Mouse (Mus musculus) heart, embryonic 12.5 days (tissue): ENCODE data around the gene BC016579. TPM values are rescaled to one million over a fixed set of nuclear protein-coding genes. Genes with fewer than 3 reads are reported as not detected.

Experiments
- ATAC-seq: fragments of 200-750 bp; cut with Nextera tagmentation; 2 replicates; pipeline ENCODE4 v1.8.0; 2017; ENCODE audit warnings: moderate TSS enrichment, moderate library complexity; ENCODE audit not compliant: insufficient number of reproducible peaks, low FRiP score
- H3K27ac ChIP-seq: fragments of 300-500 bp; sonication (generic); 2 replicates; pipeline ENCODE4 v1.5.1; 2016; ENCODE audit warnings: mild to moderate bottlenecking, moderate library complexity; ENCODE audit not compliant: poor library complexity, severe bottlenecking
- H3K27me3 ChIP-seq: fragments of 300-500 bp; sonication (generic); replicated peaks from 2 replicates; pipeline ENCODE4 v1.6.1; 2016; ENCODE audit warnings: mild to moderate bottlenecking, moderate library complexity
- H3K36me3 ChIP-seq: fragments of 300-500 bp; sonication (generic); 2 replicates; pipeline ENCODE4 v1.6.1; 2016; ENCODE audit warnings: mild to moderate bottlenecking, moderate library complexity
- H3K4me1 ChIP-seq: fragments of 300-500 bp; sonication (generic); replicated peaks from 2 replicates; pipeline ENCODE4 v1.6.1; 2016; ENCODE audit warnings: mild to moderate bottlenecking
- H3K4me2 ChIP-seq: fragments of 300-500 bp; sonication (generic); 2 replicates; pipeline ENCODE4 v1.6.1; 2016; ENCODE audit warnings: mild to moderate bottlenecking, moderate library complexity
- H3K4me3 ChIP-seq: fragments of 300-500 bp; sonication (generic); 2 replicates; pipeline ENCODE4 v1.5.1; 2016; ENCODE audit warnings: mild to moderate bottlenecking
- H3K9ac ChIP-seq: fragments of 300-500 bp; sonication (generic); 2 replicates; pipeline ENCODE4 v1.6.1; 2016; ENCODE audit warnings: mild to moderate bottlenecking, moderate library complexity
- H3K9me3 ChIP-seq: fragments of 300-500 bp; sonication (generic); replicated peaks from 2 replicates; pipeline ENCODE4 v1.6.1; 2016; ENCODE audit warnings: mild to moderate bottlenecking, moderate library complexity
- WGBS: fragments of 180-500 bp; shearing (Covaris S2); methylation state at CpG from one replicate; pipeline ENCODE4 v1.1.7; 2016; 5-methylcytosine and 5-hydroxymethylcytosine counted together
- polyA plus RNA-seq: library from polyadenylated mRNA; unstranded; fragments of >200 nt; fragmentation: Nextera tagmentation; extraction: Ambion mirVana; gene quantifications from 2 replicates; pipeline ENCODE4 v1.2.1, GENCODE M21; 2016

The BC016579 gene
- 0.26 and 0.31 TPM in 2 replicates for polyA plus RNA-seq

DNA sequence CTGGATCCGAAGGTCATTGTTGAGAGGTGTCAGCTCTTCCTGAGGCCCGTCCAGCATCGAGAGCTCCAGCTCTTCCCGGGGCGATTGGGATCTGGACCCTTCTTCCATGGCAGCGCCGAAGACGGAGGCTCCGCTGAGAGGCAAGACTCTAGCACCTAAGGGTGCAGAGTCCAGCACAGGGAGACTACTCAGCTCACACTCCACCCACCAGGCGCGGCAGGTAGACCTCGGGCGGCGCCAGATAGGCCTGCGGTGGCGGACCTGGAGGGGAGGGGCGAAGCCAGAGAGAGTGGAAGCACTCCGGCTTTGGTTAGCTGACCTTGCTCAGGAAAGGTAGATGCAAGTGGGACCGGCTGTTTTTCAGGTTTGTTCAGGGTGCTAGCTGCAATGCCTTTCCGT, at the start of gene BC016579:
Gene BC016579, minus strand, starts transcription at position 135 of the 399 bp plus-strand sequence.
- peak; percentile 33; the same call in 1 of the 2 replicates for ATAC-seq
- Histone ChIP-seq H3K9me3 (no peaks in the 10 kb centered on the region), H3K4me1 (peaks cover 16% of the 10 kb centered on the region), H3K27me3 (0 out of 2 replicates have a peak, but pooled peaks cover 4% of the 10 kb centered on the region), H3K36me3 (no peaks in the 10 kb centered on the region), H3K4me3 (peak within 1 kb of the TSS; percentile 47), H3K27ac (no peak within 1 kb of the TSS), H3K4me2 (peak within 1 kb of the TSS; percentile 95), H3K9ac (peak within 1 kb of the TSS; percentile 61; the same call in 1 of the 2 replicates)
- WGBS: 5% methylated on average over 20 of the region's 20 CpGs

DNA sequence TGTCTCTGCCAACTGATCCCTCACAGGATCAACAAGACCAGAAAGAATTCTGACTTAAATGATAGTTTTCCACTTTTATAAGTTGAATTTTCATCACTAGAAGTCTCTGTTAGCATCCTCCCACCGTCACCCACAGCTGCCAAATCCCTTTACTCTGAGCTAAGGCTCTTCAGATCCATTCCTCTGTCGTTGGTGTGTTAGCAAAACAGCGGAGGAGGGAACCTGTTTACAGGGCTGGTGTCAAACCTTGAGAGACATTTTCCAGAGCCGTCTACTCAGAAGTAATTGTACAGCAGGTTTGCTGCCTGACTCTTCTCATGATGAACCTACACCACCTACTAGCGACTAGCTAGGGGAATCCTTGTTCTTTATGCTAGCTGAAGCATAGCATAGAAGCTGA, 45.4 kb upstream of the BC016579 start:
- WGBS: 46% methylated on average over 5 of the region's 5 CpGs
- Histone ChIP-seq H3K9me3 (no peaks in the 10 kb centered on the region), H3K4me1 (no peaks in the 10 kb centered on the region), H3K4me2 (no peak overlapping the region), H3K36me3 (no peaks in the 10 kb centered on the region), H3K27me3 (no peaks in the 10 kb centered on the region), H3K9ac (no peak overlapping the region), H3K4me3 (no peak overlapping the region), H3K27ac (no peak overlapping the region)
- ATAC-seq: no peak

DNA sequence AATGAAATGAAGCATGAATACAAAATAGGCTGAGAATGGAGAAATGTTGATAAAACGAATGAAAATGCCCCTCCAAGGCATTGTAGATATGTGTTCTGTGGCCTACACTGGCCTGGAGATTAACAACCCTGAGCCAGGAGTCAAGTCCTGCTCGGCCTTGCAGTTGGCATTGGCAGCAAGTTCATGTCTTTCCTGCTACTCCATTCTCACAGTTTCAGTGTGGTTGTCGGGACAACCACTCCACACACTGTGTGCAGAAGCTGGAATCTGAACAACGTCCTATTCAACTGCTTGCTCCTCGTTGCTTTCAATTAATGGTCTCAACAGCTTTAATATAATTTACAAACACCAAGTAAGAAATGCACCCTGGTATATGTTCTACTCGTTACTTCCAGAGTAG, 44.1 kb upstream of the BC016579 start:
- H3K4me2 ChIP-seq: no peak overlapping the region
- H3K36me3 ChIP-seq: no peaks in the 10 kb centered on the region
- 75% methylated on average over 6 of the region's 6 CpGs for WGBS
- no peaks in the 10 kb centered on the region for H3K27me3 ChIP-seq
- no peak for ATAC-seq
- H3K9me3 ChIP-seq: no peaks in the 10 kb centered on the region
- H3K4me3 ChIP-seq: no peak overlapping the region
- H3K27ac ChIP-seq: no peak overlapping the region
- H3K4me1 ChIP-seq: no peaks in the 10 kb centered on the region
- no peak overlapping the region for H3K9ac ChIP-seq

DNA sequence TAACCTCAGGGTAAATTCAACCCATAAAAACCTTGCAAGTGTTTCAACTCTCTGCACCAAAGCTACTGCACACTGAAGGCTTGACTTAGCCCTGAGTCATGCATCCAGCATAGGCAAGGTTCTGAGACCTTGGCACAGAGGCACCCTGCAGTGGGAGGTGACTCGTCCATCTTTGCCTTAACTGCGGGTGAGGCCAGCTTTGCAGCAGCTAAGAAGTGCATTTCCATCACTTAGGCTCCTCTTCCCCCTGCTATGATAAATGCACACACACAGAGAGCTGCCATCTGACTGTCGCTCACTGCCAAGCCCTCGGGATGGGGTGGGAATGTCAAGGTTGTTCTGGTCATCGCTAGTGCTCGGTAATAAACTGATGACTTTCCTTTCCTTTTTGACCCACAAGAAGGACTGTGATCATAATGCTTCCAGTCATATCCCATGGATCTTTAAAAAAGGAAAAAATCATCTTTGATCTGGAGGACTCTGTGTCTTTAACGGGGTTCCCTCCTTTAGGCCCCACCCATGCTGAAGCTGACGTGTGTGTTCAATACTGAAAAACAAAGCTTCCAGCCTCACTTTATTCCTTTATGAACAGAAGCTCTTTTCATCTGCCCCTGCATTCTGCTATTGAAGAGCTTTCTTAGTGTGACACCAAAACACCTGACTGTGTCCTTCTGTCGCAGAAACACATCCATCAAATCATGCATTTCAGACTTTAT, 41.7 kb upstream of the BC016579 start:
- WGBS: 74% methylated on average over 9 of the region's 9 CpGs
- Histone ChIP-seq H3K4me3 (no peak overlapping the region), H3K27ac (no peak overlapping the region), H3K4me1 (no peaks in the 10 kb centered on the region), H3K36me3 (no peaks in the 10 kb centered on the region), H3K9me3 (no peaks in the 10 kb centered on the region), H3K27me3 (no peaks in the 10 kb centered on the region), H3K4me2 (no peak overlapping the region), H3K9ac (no peak overlapping the region)
- no peak for ATAC-seq

DNA sequence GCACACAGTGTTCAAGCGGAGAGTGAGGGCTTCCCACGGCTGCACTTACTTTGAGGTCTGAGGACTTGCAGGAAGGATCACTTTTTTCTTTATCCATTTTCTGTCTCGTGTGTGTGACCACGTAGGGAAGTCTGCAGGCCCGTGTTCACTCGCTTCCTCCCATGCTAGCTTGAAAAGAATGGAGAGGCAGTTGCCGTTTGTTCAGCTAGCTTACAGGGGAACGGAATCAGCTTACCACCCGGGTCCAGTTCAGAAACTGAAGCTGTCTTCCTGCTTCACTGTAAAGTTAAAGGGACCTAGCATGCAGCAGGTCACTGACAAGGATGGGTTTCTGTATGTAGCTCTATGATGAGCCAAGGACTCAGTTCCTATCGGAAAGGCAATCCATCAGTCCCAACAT, 39.7 kb upstream of the BC016579 start, which contains the start of gene Tmprss7:
Gene Tmprss7, minus strand, starts transcription at position 101 of the 400 bp plus-strand sequence.
- Histone ChIP-seq H3K27me3 (no peaks in the 10 kb centered on the region), H3K4me2 (no peak within 1 kb of the TSS), H3K9me3 (no peaks in the 10 kb centered on the region), H3K4me1 (no peaks in the 10 kb centered on the region), H3K27ac (no peak within 1 kb of the TSS), H3K4me3 (no peak within 1 kb of the TSS), H3K9ac (no peak within 1 kb of the TSS), H3K36me3 (no peaks in the 10 kb centered on the region)
- WGBS: 75% methylated on average over 10 of the region's 10 CpGs
- no peak for ATAC-seq

DNA sequence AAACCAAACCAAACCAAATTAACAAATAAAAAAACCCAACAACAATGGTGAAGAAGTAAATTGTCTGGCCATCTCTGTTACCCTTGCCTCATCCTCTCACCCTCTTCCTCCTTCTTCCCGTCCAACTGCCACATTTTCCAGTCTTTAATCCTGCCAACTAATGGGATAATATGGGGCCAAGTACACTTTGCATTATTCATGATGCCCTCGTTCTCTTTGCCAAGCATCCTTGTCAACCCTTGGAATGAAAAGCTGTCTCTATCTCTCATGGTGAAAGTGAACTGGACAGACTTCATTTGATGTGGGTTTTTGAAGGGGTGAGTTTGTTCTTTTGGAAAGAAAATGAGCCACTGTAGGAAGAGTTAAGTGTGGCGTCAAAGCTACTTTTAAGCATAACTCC, 39.0 kb upstream of the BC016579 start:
- Histone ChIP-seq H3K27ac (no peak overlapping the region), H3K9me3 (no peaks in the 10 kb centered on the region), H3K4me2 (no peak overlapping the region), H3K27me3 (no peaks in the 10 kb centered on the region), H3K36me3 (no peaks in the 10 kb centered on the region), H3K4me3 (no peak overlapping the region), H3K4me1 (no peaks in the 10 kb centered on the region), H3K9ac (no peak overlapping the region)
- ATAC-seq: no peak
- 70% methylated on average over 3 of the region's 3 CpGs for WGBS

DNA sequence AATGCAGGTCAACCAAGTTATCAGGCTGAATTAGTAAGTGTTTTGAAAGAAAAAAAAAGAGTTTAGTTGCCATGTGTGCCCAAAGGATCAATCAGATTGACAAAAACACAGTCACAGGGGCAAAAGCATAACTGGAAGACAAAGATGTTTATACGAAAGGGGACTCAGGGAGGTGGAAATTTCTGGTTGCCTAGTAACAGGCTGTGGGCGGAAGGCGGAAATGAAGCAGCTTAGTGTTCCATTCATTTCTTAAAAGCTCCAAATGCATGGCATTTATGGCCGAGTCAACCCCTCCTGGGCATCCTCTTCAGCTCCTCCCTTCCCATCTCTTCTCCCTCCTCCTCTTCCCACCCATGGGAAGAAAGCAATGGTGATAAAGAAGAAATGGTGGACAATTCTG, 36.3 kb upstream of the BC016579 start:
- Histone ChIP-seq H3K4me1 (no peaks in the 10 kb centered on the region), H3K9ac (no peak overlapping the region), H3K9me3 (no peaks in the 10 kb centered on the region), H3K4me3 (no peak overlapping the region), H3K36me3 (no peaks in the 10 kb centered on the region), H3K27ac (no peak overlapping the region), H3K27me3 (no peaks in the 10 kb centered on the region), H3K4me2 (no peak overlapping the region)
- no peak for ATAC-seq
- WGBS: 53% methylated on average over 4 of the region's 4 CpGs

DNA sequence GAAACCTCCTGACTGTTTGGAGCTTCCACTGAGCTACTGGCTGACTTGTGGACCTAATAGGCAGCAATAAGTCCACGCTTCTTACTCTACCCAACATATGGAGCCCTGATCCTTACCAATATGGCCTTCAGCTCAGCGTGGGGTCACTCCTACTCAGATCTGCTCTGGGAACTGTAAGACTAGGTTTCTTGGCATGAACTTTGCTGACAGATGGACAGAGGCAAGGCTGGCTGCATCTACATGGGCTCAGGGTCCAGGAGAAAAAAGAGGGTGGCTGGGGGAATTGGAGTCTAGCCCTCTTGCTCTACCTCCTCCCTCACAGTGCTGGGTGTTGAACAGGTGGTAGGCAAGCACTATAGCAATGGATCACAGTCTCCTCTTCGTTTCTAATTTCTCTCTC, 33.0 kb upstream of the BC016579 start:
- Histone ChIP-seq H3K4me1 (no peaks in the 10 kb centered on the region), H3K9ac (no peak overlapping the region), H3K4me2 (no peak overlapping the region), H3K27me3 (no peaks in the 10 kb centered on the region), H3K27ac (no peak overlapping the region), H3K4me3 (no peak overlapping the region), H3K36me3 (no peaks in the 10 kb centered on the region), H3K9me3 (no peaks in the 10 kb centered on the region)
- no peak for ATAC-seq
- WGBS: 68% methylated on average over 3 of the region's 3 CpGs

DNA sequence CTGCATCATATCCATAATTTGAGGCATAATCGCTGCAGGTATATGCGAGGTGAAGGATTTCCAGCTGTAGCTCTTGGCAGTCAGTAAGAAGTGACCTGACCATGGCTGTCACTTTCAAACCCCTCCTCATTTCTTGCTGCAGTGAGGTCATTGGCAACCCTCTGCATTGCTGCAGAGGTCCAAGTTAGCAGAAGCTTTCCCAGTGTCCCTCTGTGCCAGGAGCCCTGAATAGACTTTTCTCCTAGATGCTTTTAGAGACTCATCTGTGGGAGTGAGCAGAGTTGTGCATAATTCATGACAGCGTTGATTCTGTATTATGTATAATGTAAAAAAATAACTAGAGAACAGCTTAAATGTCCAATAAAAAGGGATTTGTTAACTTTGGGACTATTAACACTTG, 31.4 kb upstream of the BC016579 start:
- no peak overlapping the region for H3K27ac ChIP-seq
- no peak overlapping the region for H3K9ac ChIP-seq
- no peak overlapping the region for H3K4me2 ChIP-seq
- WGBS: 66% methylated on average over 3 of the region's 3 CpGs
- H3K27me3 ChIP-seq: no peaks in the 10 kb centered on the region
- H3K4me3 ChIP-seq: no peak overlapping the region
- H3K4me1 ChIP-seq: no peaks in the 10 kb centered on the region
- ATAC-seq: no peak
- no peaks in the 10 kb centered on the region for H3K9me3 ChIP-seq
- no peaks in the 10 kb centered on the region for H3K36me3 ChIP-seq

DNA sequence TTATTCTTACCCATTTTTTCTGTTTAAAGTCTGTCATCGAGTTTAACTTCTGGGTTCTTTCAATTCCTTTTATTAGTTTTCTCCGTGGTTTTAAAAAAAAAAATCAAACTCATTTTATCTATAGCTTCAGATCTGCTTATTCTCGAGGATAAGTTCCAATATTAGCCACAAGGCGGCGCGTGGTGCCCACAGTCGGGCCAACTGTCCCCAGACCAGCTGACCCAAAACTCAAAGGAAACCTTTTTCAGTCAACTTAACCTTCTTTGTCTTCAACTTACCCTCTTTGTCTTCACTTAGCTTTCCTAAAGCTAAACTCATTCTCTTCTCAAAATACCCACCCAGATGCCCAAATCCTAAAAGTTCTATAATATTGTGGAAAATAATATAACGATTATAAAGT, 30.9 kb upstream of the BC016579 start:
- 14% methylated on average over 8 of the region's 8 CpGs for WGBS
- no peak for ATAC-seq
- H3K9me3 ChIP-seq: no peaks in the 10 kb centered on the region
- no peak overlapping the region for H3K4me2 ChIP-seq
- no peak overlapping the region for H3K4me3 ChIP-seq
- H3K27ac ChIP-seq: no peak overlapping the region
- H3K4me1 ChIP-seq: no peaks in the 10 kb centered on the region
- H3K27me3 ChIP-seq: no peaks in the 10 kb centered on the region
- H3K9ac ChIP-seq: no peak overlapping the region
- H3K36me3 ChIP-seq: no peaks in the 10 kb centered on the region

DNA sequence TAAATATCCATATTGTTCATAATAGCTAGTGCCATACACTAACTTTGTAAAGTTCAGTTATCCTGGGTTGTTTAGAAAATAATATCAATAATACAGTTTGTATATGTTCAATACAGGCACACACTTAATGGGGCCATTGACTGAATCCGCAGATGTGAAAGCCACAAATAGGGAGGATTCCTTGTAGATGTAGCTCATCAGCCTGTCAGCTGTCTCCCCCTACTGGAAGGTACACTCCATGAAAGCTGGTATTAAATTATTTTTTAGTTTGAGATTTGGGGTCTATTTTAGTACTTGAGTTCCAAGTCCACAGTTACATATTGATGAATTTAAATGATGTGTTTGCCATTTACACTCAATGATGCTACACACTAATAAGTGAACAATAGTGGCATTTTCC, 22.6 kb upstream of the BC016579 start:
- Histone ChIP-seq H3K27me3 (no peaks in the 10 kb centered on the region), H3K4me1 (no peaks in the 10 kb centered on the region), H3K27ac (no peak overlapping the region), H3K4me2 (no peak overlapping the region), H3K36me3 (no peaks in the 10 kb centered on the region), H3K9ac (no peak overlapping the region), H3K4me3 (no peak overlapping the region), H3K9me3 (no peaks in the 10 kb centered on the region)
- WGBS: 33% methylated on average over 1 of the region's 1 CpGs
- ATAC-seq: no peak

DNA sequence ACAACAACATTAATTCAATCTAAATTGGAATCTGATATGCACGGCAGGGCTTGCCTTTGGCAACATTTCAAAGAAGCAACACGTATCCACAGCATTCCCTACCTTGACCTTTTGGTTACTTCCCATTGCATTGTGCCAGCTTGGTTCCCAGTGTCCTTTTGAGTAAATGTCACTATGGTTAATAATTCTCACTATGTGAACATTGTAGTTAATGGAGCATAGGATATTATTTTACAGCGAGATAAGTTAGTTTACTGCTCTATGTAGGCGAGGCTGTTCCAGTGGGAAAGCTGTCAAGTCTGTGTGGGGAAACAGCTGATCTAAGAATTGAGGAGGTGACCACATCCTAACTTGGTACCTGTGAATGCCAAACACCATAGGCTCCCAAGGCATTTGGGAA, 16.1 kb upstream of the BC016579 start:
- no peaks in the 10 kb centered on the region for H3K36me3 ChIP-seq
- H3K4me3 ChIP-seq: no peak overlapping the region
- no peak overlapping the region for H3K9ac ChIP-seq
- no peak overlapping the region for H3K27ac ChIP-seq
- no peak overlapping the region for H3K4me2 ChIP-seq
- 74% methylated on average over 4 of the region's 4 CpGs for WGBS
- ATAC-seq: no peak
- no peaks in the 10 kb centered on the region for H3K4me1 ChIP-seq
- no peaks in the 10 kb centered on the region for H3K9me3 ChIP-seq
- no peaks in the 10 kb centered on the region for H3K27me3 ChIP-seq
